Mouse (Mus musculus) olfactory bulb, adult 2 months (tissue): ENCODE results near the gene Tgm5.

Experiments used
- CTCF ChIP-seq: fragments of 200-500 bp; IDR thresholded peaks from 2 replicates; pipeline ENCODE4 v1.5.1; 2012; ENCODE audit warnings: low read depth, mild to moderate bottlenecking, low read length, moderate library complexity; ENCODE audit not compliant: insufficient read depth
- POLR2A ChIP-seq: fragments of 200-500 bp; IDR thresholded peaks from 2 replicates; pipeline ENCODE4 v1.6.1; 2012; ENCODE audit warnings: mild to moderate bottlenecking, low read depth, low read length, moderate library complexity; ENCODE audit not compliant: insufficient read depth

DNA sequence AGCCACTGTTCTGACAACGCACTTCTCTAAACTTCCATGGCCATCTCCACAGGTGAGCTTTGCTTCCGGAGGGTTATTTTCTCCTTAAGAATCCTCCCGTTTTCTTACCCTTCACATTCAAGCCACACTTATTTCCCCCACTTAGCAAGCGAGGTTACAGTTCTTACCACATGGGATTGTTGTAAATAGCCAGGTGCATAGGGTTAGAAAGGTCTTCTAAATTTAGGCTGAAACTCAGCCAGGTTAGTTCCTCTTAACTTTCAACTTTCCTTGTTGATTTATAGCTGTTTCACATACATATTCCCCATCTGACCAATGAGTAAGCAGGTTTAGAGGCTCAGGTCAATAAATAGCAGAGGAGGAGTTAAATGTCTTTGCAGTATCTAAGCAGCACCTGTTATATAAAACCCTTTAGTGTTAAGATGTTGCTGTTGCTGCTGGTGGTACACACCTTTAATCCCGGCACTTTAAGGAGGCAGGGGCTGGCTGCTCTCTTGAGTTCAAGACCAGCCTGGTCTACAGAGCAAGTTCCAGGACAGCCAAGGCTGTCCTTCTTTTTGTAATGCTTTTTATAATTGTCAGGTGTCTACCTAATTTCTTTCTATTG lies 76.5 kb downstream of the Tgm5 start:
- TF ChIP-seq POLR2A (no peak), CTCF (no peak)
